Mouse (Mus musculus) neural tube, embryonic 12.5 days (tissue): ENCODE results near the gene Zfp385b. TPM values are rescaled to one million over a fixed set of nuclear protein-coding genes. Genes with fewer than 3 reads are reported as not detected.

Source experiments
- ATAC-seq: fragments of 200-750 bp; cut with Nextera tagmentation; 2 replicates; pipeline ENCODE4 v1.8.0; 2017; ENCODE audit warnings: low read depth, mild to moderate bottlenecking, moderate TSS enrichment, moderate library complexity; ENCODE audit not compliant: low FRiP score
- H3K27ac ChIP-seq: fragments of 300-500 bp; sonication (generic); 2 replicates; pipeline ENCODE4 v1.5.1; 2016
- H3K27me3 ChIP-seq: fragments of 300-500 bp; sonication (generic); replicated peaks from 2 replicates; pipeline ENCODE4 v1.6.1; 2016; ENCODE audit warnings: mild to moderate bottlenecking
- H3K36me3 ChIP-seq: fragments of 300-500 bp; sonication (generic); 2 replicates; pipeline ENCODE4 v1.6.1; 2016; ENCODE audit warnings: mild to moderate bottlenecking
- H3K4me1 ChIP-seq: fragments of 300-500 bp; sonication (generic); 2 replicates; pipeline ENCODE4 v1.6.1; 2016
- H3K4me2 ChIP-seq: fragments of 300-500 bp; sonication (generic); replicated peaks from 2 replicates; pipeline ENCODE4 v1.6.1; 2016; ENCODE audit warnings: mild to moderate bottlenecking
- H3K4me3 ChIP-seq: fragments of 300-500 bp; sonication (generic); 2 replicates; pipeline ENCODE4 v1.5.1; 2016
- H3K9ac ChIP-seq: fragments of 300-500 bp; sonication (generic); 2 replicates; pipeline ENCODE4 v1.6.1; 2016; ENCODE audit warnings: mild to moderate bottlenecking
- H3K9me3 ChIP-seq: fragments of 300-500 bp; sonication (generic); 2 replicates; pipeline ENCODE4 v1.6.1; 2016; ENCODE audit warnings: mild to moderate bottlenecking
- WGBS: fragments of 180-500 bp; shearing (Covaris S2); methylation state at CpG from one replicate; pipeline ENCODE4 v1.1.7; 2016; 5-methylcytosine and 5-hydroxymethylcytosine counted together
- polyA plus RNA-seq: library from polyadenylated mRNA; unstranded; fragments of >200 nt; fragmentation: Nextera tagmentation; extraction: Ambion mirVana; gene quantifications from 2 replicates; pipeline ENCODE4 v1.2.1, GENCODE M21; 2016

The Zfp385b gene
- polyA plus RNA-seq, 1 experiment from 2014 or later: 3.6 TPM

- 73% methylated on average over 10 of the region's 10 CpGs for WGBS
- Histone ChIP-seq H3K4me1 (no peaks in the 10 kb centered on the region; the same call in 1 of the 2 replicates), H3K4me3 (no peak overlapping the region), H3K9me3 (no peaks in the 10 kb centered on the region), H3K27me3 (no peaks in the 10 kb centered on the region), H3K36me3 (no peaks in the 10 kb centered on the region), H3K27ac (no peak overlapping the region), H3K9ac (no peak overlapping the region), H3K4me2 (no peak overlapping the region)
- ATAC-seq: no peak
Measured at GRCm38 (mm10) chr2:77777047-77777686, 42.3 kb downstream of the Zfp385b start.

- Histone ChIP-seq H3K4me2 (no peak overlapping the region), H3K36me3 (no peaks in the 10 kb centered on the region), H3K4me1 (peaks cover 3% of the 10 kb centered on the region; the same call in 1 of the 2 replicates), H3K9ac (no peak overlapping the region), H3K4me3 (no peak overlapping the region), H3K27ac (no peak overlapping the region), H3K9me3 (no peaks in the 10 kb centered on the region), H3K27me3 (no peaks in the 10 kb centered on the region)
- 73% methylated on average over 15 of the region's 15 CpGs for WGBS
- no peak for ATAC-seq
Measured at GRCm38 (mm10) chr2:77775247-77775880, 44.1 kb downstream of the Zfp385b start.

GRCm38 (mm10) chr2:77770056-77770697 is 49.3 kb downstream of the Zfp385b start:
- ATAC-seq: no peak
- H3K27ac ChIP-seq: no peak overlapping the region

GRCm38 (mm10) chr2:77768321-77768886 is 51.0 kb downstream of the Zfp385b start:
- WGBS: 74% methylated on average over 17 of the region's 17 CpGs
- no peak overlapping the region for H3K9ac ChIP-seq
- H3K36me3 ChIP-seq: no peaks in the 10 kb centered on the region
- no peaks in the 10 kb centered on the region for H3K27me3 ChIP-seq
- ATAC-seq: no peak
- 0 out of 2 replicates have a peak, but pooled peaks cover 4% of the 10 kb centered on the region for H3K4me1 ChIP-seq
- no peak overlapping the region for H3K4me2 ChIP-seq
- no peak overlapping the region for H3K27ac ChIP-seq
- no peak overlapping the region for H3K4me3 ChIP-seq
- H3K9me3 ChIP-seq: no peaks in the 10 kb centered on the region

More at GRCm38 (mm10) chr2:77770056-77770697, 49.3 kb downstream of the Zfp385b start:
- H3K4me2 ChIP-seq: no peak overlapping the region
- 0 out of 2 replicates have a peak, but pooled peaks cover 4% of the 10 kb centered on the region for H3K4me1 ChIP-seq
- no peak overlapping the region for H3K9ac ChIP-seq
- WGBS: 58% methylated on average over 8 of the region's 8 CpGs
- H3K36me3 ChIP-seq: no peaks in the 10 kb centered on the region
- no peaks in the 10 kb centered on the region for H3K9me3 ChIP-seq
- H3K27me3 ChIP-seq: no peaks in the 10 kb centered on the region
- no peak overlapping the region for H3K4me3 ChIP-seq

- WGBS: 91% methylated on average over 8 of the region's 8 CpGs
- Histone ChIP-seq H3K4me3 (no peak overlapping the region), H3K27ac (no peak overlapping the region), H3K9ac (no peak overlapping the region), H3K36me3 (no peaks in the 10 kb centered on the region), H3K27me3 (no peaks in the 10 kb centered on the region), H3K9me3 (no peaks in the 10 kb centered on the region), H3K4me1 (no peaks in the 10 kb centered on the region), H3K4me2 (no peak overlapping the region)
- ATAC-seq: no peak
Measured at GRCm38 (mm10) chr2:77761967-77762366, 57.5 kb downstream of the Zfp385b start.

GRCm38 (mm10) chr2:77758403-77759071 is 60.9 kb downstream of the Zfp385b start:
- H3K9ac ChIP-seq: no peak overlapping the region; the same call in 1 of the 2 replicates
- no peaks in the 10 kb centered on the region for H3K27me3 ChIP-seq
- 79% methylated on average over 15 of the region's 15 CpGs for WGBS
- no peaks in the 10 kb centered on the region for H3K9me3 ChIP-seq
- no peak overlapping the region for H3K4me2 ChIP-seq
- no peak overlapping the region for H3K27ac ChIP-seq
- H3K36me3 ChIP-seq: no peaks in the 10 kb centered on the region
- H3K4me1 ChIP-seq: no peaks in the 10 kb centered on the region
- H3K4me3 ChIP-seq: no peak overlapping the region
- no peak for ATAC-seq

- no peak overlapping the region for H3K4me3 ChIP-seq
- WGBS: 67% methylated on average over 4 of the region's 4 CpGs
- no peak overlapping the region for H3K4me2 ChIP-seq
Measured at GRCm38 (mm10) chr2:77752491-77752890, 66.9 kb downstream of the Zfp385b start.

GRCm38 (mm10) chr2:77749631-77750030 is 69.8 kb downstream of the Zfp385b start:
- Histone ChIP-seq H3K27me3 (no peaks in the 10 kb centered on the region), H3K4me1 (no peaks in the 10 kb centered on the region), H3K27ac (no peak overlapping the region), H3K36me3 (no peaks in the 10 kb centered on the region), H3K9ac (no peak overlapping the region), H3K9me3 (no peaks in the 10 kb centered on the region), H3K4me3 (no peak overlapping the region), H3K4me2 (no peak overlapping the region)
- 71% methylated on average over 3 of the region's 3 CpGs for WGBS
- no peak for ATAC-seq

More at GRCm38 (mm10) chr2:77752491-77752890, 66.9 kb downstream of the Zfp385b start:
- no peak overlapping the region for H3K9ac ChIP-seq
- no peaks in the 10 kb centered on the region for H3K36me3 ChIP-seq
- H3K4me1 ChIP-seq: no peaks in the 10 kb centered on the region
- no peaks in the 10 kb centered on the region for H3K27me3 ChIP-seq
- ATAC-seq: no peak
- H3K27ac ChIP-seq: no peak overlapping the region
- H3K9me3 ChIP-seq: no peaks in the 10 kb centered on the region

GRCm38 (mm10) chr2:77746417-77746816 is 73.0 kb downstream of the Zfp385b start:
- no peaks in the 10 kb centered on the region for H3K27me3 ChIP-seq
- no peak overlapping the region for H3K4me3 ChIP-seq
- H3K27ac ChIP-seq: no peak overlapping the region
- H3K4me1 ChIP-seq: no peaks in the 10 kb centered on the region
- H3K36me3 ChIP-seq: no peaks in the 10 kb centered on the region
- H3K9me3 ChIP-seq: no peaks in the 10 kb centered on the region
- H3K9ac ChIP-seq: no peak overlapping the region
- H3K4me2 ChIP-seq: no peak overlapping the region
- ATAC-seq: no peak
- 85% methylated on average over 5 of the region's 5 CpGs for WGBS

GRCm38 (mm10) chr2:77745246-77745645 is 74.2 kb downstream of the Zfp385b start:
- ATAC-seq: no peak
- H3K36me3 ChIP-seq: no peaks in the 10 kb centered on the region
- 94% methylated on average over 7 of the region's 7 CpGs for WGBS
- H3K4me1 ChIP-seq: no peaks in the 10 kb centered on the region
- H3K4me2 ChIP-seq: no peak overlapping the region
- no peak overlapping the region for H3K4me3 ChIP-seq
- no peaks in the 10 kb centered on the region for H3K27me3 ChIP-seq
- H3K9ac ChIP-seq: no peak overlapping the region
- no peak overlapping the region for H3K27ac ChIP-seq
- no peaks in the 10 kb centered on the region for H3K9me3 ChIP-seq

GRCm38 (mm10) chr2:77742359-77742758 is 77.1 kb downstream of the Zfp385b start:
- ATAC-seq: no peak
- 78% methylated on average over 4 of the region's 4 CpGs for WGBS
- Histone ChIP-seq H3K4me1 (no peaks in the 10 kb centered on the region), H3K4me2 (no peak overlapping the region), H3K9ac (no peak overlapping the region), H3K9me3 (no peaks in the 10 kb centered on the region), H3K27me3 (no peaks in the 10 kb centered on the region), H3K36me3 (no peaks in the 10 kb centered on the region), H3K27ac (no peak overlapping the region), H3K4me3 (no peak overlapping the region)

- WGBS: 42% methylated on average over 2 of the region's 2 CpGs
- Histone ChIP-seq H3K9ac (no peak overlapping the region), H3K9me3 (no peaks in the 10 kb centered on the region), H3K27ac (no peak overlapping the region), H3K4me3 (no peak overlapping the region), H3K27me3 (no peaks in the 10 kb centered on the region), H3K36me3 (no peaks in the 10 kb centered on the region), H3K4me1 (no peaks in the 10 kb centered on the region), H3K4me2 (no peak overlapping the region)
- ATAC-seq: no peak
Measured at GRCm38 (mm10) chr2:77730196-77730595, 89.2 kb downstream of the Zfp385b start.
